ENCODE assay signal across 14 mouse cellular contexts in genomic region chr6:84566825-84567224, GRCm38 (mm10). TPM values are rescaled to one million over a fixed set of nuclear protein-coding genes. Genes with fewer than 3 reads are reported as not detected.
"Had no signal": no experiment of that assay in that cellular context is flagged by ENCODE, and none has a peak within 500 bp of the region (broad histone marks: within the 10 kb centered on the region; RNA-seq: fewer than 3 reads in every experiment).

No protein-coding gene starts in this region.

- DNase-seq: cerebellum, adult 8-10 months; cerebellum, adult 9-10 months; cerebellum, adult 9-11 months; embryo, embryonic 11 days; forebrain, postnatal 0 days; gastrocnemius, adult 2 months; gastrocnemius, postnatal 10 days; gastrocnemius, postnatal 14 days; gastrocnemius, postnatal 25 days; gastrocnemius, postnatal 36 days; heart, adult 11 months; heart, adult 18-20 months; heart, adult 2 months had no signal

RNA-seq across cellular contexts. Expression of gene Cyp26b1, which starts 26.9 kb away (rescaled TPM):
- polyA plus RNA-seq: erythroblast, embryonic 14.5 days had no signal
